Mouse (Mus musculus): ENCODE data around the gene Nrip3. TPM values are rescaled to one million over a fixed set of nuclear protein-coding genes. Genes with fewer than 3 reads are reported as not detected.

Gene Nrip3
- not detected in 2 replicates for total RNA-seq (2015)
- total RNA-seq (2017), result 0.04 TPM in 1 of 2 replicates, not detected in the other

DNA sequence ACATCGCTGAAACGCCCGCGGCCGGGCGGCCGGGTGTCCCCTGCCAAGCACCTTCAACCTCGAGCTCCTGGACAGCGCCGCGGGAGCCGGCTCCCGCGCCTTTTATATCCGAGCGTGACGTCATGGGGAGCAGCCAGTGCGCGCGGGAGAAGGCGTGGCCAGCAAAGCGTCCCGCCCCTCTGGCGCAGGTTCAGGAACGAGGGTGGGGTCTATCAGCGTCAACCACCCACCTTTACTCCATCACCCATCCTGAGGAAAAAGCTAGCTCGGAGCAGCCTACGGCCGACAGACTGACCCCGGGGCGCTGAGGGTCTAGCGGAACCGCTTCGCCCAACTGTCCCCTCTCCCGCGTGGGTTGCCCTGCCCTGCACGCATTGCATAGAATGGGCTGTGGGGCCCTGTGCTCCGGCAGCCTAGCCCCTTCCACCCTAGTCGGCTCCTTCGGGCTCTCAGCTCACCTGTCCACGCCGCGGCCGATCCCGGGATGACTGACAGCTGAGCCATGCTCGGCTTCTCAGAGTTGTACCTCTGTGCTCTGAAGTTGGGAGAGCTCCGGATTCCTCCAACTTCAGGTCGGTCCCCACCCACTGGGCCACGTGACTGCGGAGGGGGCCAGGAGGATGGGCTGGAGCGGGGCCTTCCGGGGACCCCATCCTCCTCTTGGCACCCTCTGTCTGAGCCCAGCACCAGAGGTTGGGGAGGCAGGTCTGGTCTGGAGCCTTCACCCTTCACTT lies at the start of gene Nrip3:
Gene Nrip3 (minus strand): TSS at position 556 of the 734 bp plus-strand sequence.
- peak; percentile 85 for ATAC-seq (replicated peaks; ENCODE audit: poor library complexity)

DNA sequence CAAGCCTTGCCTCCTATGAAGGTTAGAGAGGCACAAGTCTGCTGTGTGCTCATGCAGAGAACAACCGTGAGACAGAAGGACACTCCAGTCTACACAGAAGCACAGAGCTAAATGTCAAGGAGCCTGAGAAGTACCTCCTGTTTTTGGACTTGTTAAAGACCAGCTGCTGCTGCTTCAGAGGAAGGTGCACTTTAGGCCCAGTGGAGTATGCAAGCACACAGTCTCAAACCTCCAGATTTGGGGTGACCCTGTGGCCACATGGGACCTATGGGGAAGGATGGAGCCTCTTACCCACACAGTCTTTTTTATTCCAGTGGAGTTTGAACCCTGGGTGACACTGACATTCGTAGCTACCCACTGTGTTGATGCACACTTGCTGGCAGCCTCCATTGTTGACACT lies 49.6 kb upstream of the Nrip3 start:
- ATAC-seq (replicated peaks; ENCODE audit: poor library complexity), result no peak

DNA sequence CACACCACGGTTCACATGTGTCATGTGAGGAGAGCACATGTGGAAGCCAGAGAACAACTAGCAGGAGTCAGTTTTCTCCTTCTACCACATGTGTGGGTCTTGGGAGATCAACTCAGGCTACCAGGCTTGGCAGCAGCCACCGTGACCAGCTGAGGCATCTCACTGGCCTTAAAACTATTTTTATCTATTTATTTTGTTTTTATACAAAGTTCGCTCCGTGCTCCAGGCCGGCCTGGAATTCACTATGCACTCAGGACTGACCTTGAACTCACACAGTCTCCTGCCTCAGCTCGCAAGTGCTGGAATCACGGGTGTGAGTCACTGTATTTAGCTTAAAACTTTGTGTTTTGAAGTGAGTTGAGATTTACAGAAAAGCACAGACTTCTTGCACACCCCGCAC lies 45.1 kb upstream of the Nrip3 start:
- ATAC-seq (replicated peaks; ENCODE audit: poor library complexity), result no peak

- ATAC-seq (replicated peaks; ENCODE audit: poor library complexity), result no peak
Observed at GRCm38 (mm10) chr7:109825293-109825692, 43.5 kb upstream of the Nrip3 start.

DNA sequence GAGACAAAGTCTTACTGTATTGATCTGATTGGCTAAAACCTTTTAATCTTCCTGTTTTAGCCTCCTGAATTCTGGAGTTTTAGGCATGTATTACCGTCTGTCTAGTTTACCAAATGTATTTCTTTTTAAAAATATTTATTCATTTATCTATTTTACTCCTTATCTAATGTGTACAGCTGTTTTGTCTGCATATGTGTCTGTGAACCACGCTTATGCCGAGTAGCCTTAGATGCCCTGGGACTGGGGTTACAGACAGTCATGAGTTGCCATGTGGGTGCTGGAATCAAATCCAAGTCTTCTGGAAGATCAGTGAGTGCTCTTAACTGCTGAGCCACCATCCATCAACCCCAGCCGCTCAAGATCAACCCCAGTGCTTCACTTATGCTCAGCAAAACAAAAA lies 36.8 kb upstream of the Nrip3 start:
- ATAC-seq (replicated peaks; ENCODE audit: poor library complexity), result peak; percentile 64

- ATAC-seq (replicated peaks; ENCODE audit: poor library complexity), result peak; percentile 90
Observed at GRCm38 (mm10) chr7:109817954-109818353, 36.1 kb upstream of the Nrip3 start.

- ATAC-seq (replicated peaks; ENCODE audit: poor library complexity), result no peak
Observed at GRCm38 (mm10) chr7:109813330-109814140, 31.7 kb upstream of the Nrip3 start.

- ATAC-seq (replicated peaks; ENCODE audit: poor library complexity), result peak; percentile 58
Observed at GRCm38 (mm10) chr7:109807616-109808485, 26.0 kb upstream of the Nrip3 start.

DNA sequence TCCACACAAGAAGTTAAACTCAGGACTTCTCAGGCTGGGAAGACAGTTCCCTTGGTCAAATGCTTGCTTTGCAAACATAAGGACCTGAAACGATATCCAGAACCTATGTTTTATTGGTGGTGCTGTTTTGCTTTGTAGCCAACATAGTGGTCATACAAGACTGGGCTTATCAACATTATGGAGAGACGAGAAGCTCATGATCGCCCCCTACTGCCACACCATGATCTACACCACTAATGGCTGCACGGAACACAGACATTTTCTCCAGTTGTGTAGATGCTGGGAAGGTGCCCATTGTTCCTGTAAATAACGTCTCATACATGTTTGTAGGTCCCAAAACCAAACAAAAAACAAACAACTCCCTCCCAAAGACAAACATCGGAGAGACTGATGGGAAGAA lies 23.0 kb upstream of the Nrip3 start:
- ATAC-seq (replicated peaks; ENCODE audit: poor library complexity), result peak; percentile 90

DNA sequence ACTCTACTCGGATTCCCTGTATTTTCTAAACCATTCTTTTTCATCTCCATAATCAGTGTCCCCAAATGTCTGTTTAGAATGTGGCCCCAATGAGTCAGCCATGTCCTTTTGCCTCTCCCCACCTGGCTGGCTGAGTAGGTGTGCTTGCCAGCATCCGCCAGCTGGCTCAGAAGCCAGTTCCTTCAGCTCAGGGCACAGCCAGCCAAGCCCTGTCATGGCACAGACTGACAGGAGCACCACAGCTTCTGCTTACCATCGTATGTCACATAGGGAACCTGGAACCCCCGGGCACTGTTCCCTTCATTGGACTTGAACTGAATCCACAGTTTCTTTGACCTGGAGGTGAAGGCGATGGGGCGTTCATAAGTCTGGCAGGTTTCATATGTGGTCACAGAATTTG lies 22.5 kb upstream of the Nrip3 start:
- no peak for ATAC-seq (replicated peaks; ENCODE audit: poor library complexity)

- ATAC-seq (replicated peaks; ENCODE audit: poor library complexity), result no peak
Observed at GRCm38 (mm10) chr7:109803516-109803915, 21.7 kb upstream of the Nrip3 start.

- ATAC-seq (replicated peaks; ENCODE audit: poor library complexity), result no peak
Observed at GRCm38 (mm10) chr7:109800626-109801025, 18.8 kb upstream of the Nrip3 start.

- ATAC-seq (replicated peaks; ENCODE audit: poor library complexity), result no peak
Observed at GRCm38 (mm10) chr7:109799168-109799567, 17.3 kb upstream of the Nrip3 start.

- ATAC-seq (replicated peaks; ENCODE audit: poor library complexity), result no peak; the same call in 1 of the 2 replicates
Observed at GRCm38 (mm10) chr7:109795564-109795963, 13.7 kb upstream of the Nrip3 start.

DNA sequence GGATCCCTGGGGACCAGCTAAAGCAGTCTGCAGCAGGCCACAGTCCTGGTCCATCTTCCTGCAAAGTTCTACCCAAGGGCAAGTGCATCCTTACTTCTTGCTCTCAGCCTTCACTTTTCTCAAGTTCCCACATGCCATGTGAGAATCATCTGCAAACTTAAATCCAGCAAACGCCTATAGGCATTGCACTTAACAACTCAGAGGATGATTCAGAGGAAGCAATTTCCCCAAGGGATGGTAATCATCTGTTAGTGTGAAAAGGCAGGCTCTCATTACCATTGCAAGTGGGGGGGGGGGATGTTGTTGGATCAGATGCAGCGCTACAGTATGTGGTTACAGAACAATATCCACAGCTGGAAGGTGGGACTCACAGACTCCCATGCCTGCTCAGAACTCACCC lies 12.7 kb upstream of the Nrip3 start:
- no peak for ATAC-seq (replicated peaks; ENCODE audit: poor library complexity)

DNA sequence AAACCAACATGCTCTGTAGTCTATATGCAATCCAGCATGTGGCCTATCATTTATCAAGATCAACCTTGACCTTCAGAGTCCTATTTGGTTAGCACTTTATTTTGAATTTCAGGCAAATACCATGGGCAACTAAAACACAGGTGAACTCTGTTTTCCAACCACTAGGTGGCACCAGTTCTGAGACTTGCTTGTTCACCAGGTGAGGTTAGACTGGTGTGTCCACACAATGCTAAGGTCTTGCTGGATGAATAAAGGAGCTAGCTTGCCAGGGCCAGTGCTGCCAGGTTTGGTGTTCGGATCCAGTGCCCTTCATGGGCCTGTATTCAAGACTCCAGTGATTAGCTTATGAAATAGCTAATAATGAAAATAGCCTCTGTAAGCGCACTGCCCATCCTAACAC lies 10.9 kb upstream of the Nrip3 start:
- ATAC-seq (replicated peaks; ENCODE audit: poor library complexity), result peak; percentile 88

GRCm38 (mm10) chr7:109790818-109791217 lies 9.0 kb upstream of the Nrip3 start:
- no peak for ATAC-seq (replicated peaks; ENCODE audit: poor library complexity)

DNA sequence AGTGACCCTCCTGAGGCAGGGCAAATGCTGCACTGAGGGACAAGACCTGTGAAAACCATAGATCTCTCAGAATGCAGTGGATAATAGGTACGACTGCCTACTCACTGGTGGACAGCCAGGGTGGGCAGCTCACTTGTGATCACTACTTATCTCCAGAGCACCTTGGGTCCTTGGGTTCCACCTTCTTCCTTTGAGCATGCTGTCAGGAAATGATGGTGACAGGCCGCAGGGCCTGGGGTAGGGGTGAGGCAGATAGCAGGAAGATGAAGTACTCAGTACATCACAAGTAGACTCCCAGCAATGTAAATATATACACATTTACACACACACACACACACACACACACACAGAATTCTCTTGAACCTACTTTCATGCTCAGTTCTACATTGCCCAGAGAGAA lies 6.0 kb upstream of the Nrip3 start:
- peak; percentile 47; the same call in 1 of the 2 replicates for ATAC-seq (replicated peaks; ENCODE audit: poor library complexity)

DNA sequence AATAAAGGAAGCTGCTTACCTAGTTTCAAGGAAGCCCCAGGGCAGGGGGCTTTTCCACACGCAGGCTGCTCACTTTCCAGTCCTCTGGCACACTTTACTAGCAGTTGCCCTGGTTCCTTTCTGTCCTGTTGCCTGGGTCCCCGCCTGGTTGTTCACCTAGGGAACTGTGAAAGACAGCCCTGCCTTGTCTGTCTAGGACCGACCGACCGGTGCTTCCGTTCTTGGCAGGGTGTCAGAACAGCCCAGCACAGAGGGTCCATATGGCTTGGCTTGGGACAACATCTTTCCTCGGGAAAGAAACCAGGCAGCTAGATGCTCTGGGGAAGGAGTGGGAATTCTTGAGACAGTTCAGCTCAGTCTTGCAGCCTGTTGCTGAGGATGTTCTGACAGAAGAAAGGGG lies 1.5 kb upstream of the Nrip3 start:
- no peak for ATAC-seq (replicated peaks; ENCODE audit: poor library complexity)

DNA sequence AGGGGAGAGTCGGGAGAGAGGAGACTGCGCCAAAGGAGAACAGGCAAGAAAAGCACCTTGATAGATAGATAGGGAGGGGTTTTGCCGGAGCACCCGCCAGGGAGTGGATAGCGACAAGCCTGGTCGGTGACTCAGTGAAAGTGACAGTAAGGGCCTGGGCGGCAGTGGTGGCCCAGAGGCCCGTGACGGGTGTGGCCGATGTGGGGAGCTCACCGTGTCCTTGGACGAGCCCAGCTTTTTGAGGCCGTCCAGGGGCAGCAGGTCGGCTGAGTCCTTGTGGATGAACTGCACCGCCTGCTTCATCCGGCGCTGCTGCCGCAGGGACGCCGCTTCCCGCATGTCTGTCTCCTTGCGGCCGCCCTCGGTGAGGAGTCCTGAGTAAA lies 747 bp downstream of the Nrip3 start:
- ATAC-seq (replicated peaks; ENCODE audit: poor library complexity), result peak; percentile 60

DNA sequence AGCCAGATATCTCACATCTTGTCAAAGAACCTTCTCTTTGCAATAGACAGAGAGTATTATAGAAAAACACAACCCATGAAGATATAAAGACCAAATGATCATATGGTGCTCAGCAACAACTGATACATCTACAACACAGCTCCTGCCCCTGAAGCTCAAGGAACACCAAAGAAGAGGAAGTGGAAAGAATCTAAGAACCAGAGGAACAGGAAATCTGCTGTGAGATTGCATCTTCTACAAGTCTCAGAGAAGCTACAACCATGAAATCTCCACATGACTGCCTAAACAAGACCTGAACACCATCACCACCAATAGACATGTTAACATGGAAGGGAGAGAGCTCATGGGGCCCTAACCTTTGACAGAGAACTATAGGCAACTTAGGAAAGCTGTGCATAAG lies 9.6 kb downstream of the Nrip3 start:
- 0 out of 2 replicates have a peak, but pooled peaks have one; percentile 20 for ATAC-seq (replicated peaks; ENCODE audit: poor library complexity)
